Mouse (Mus musculus) cerebellum, postnatal 4 days (tissue): ENCODE results near the gene Asic1.
"Not testable (repeated sequence)": the region's sequence is repeated elsewhere in the genome, so short reads cannot be mapped to it uniquely, and the experiment has no call there.

Experiments
- DNase-seq, 2 experiments: peaks; one replicate each; pipeline ENCODE4 v3.0.0; 2022; ENCODE audit warnings: low spot score in 2 of 2, mixed read lengths in 1 of 2

The Asic1 gene

DNA sequence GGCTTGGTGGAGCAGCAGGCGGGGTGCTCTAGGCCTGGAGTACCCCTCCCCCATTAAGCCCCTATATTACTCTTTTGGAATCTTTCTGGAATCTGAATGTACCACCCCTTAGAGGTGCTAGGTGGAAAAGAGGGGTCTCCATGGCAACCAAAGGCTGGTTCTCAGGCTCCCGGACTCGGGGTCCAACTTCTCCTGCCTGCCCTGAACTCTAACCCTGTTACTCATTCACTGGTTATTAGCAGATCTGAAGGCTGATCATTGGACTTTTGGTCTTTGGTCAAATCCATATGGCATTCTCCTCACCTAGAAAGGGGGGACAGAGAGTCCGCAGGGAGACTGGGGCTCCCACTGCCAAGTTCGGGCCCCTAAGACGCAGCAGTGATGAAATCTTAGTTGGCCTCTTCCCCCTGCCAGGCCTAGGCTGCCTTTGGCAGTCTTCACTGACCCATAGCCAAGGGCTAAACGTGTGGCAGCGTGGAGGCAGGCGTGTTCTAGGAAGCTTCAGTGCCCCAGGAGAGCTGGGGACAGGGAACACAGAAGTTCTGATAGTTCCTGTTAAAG is 48.4 kb downstream of the Asic1 start:
- no peak for DNase-seq

GRCm38 (mm10) chr15:99719865-99720264 is 49.7 kb downstream of the Asic1 start:
- DNase-seq = no peak

DNA sequence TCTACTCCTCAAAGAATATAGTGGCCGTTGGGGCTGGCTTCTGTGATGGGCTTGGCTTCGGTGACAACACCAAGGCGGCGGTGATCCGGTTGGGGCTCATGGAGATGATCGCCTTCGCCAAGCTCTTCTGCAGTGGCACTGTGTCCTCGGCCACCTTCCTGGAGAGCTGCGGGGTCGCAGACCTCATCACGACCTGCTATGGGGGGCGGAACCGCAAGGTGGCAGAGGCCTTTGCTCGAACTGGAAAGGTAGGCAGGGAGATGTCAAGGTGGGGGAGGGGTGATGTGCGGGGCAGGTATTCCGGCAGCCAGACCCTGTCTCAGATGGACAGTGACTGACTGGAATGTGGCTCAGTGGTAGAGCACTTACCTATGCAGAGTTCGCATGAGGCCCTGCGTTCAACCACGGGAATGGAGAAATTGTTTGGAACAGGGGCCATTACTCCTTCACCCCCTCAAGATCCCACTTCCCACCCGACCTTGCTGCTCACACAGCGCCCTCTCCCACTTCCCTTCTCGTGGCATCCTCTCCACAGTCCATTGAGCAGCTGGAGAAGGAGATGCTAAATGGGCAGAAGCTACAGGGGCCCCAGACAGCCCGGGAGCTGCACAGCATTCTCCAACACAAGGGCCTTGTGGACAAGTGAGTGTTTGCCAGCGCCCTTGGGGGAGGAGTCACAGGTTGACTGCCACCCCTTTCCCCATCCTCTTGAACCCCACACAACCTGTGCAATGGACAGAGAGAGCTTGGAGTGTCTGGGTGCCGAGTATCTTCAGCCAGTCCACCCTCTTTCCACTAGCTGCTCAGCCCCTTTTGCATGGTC is 52.0 kb downstream of the Asic1 start:
- DNase-seq = no peak

- no peak for DNase-seq
Observed at GRCm38 (mm10) chr15:99723120-99723514, 52.9 kb downstream of the Asic1 start.

- DNase-seq = no peak
Observed at GRCm38 (mm10) chr15:99723515-99724291, 53.5 kb downstream of the Asic1 start.

- DNase-seq = peak in 1 of 2 experiments; percentile 63
Observed at GRCm38 (mm10) chr15:99724292-99725021, 54.3 kb downstream of the Asic1 start.

GRCm38 (mm10) chr15:99725341-99726155 is 55.4 kb downstream of the Asic1 start, which contains the start of gene Cox14:
Cox14 (plus strand) TSS chr15:99725618.
- peak; percentile 87 to 96 for DNase-seq

- DNase-seq = no peak
Observed at GRCm38 (mm10) chr15:99726549-99726948, 56.4 kb downstream of the Asic1 start.

DNA sequence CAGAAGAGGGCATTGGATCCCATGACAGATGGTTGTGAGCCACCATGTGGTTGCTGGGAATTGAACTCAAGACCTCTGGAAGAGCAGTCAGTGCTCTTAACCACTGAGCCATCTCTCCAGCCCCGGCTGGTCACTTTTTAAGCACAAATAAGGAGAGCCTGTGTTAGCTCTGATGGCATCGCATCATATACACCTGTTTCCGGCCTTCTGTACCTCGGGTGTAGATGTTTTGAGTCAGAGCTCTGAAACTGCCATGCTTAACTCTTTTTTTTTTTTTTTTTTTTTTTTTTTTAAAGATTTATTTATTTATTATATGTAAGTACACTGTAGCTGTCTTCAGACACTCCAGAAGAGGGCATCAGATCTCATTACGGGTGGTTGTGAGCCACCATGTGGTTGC is 56.9 kb downstream of the Asic1 start:
- DNase-seq = not testable (repeated sequence)

GRCm38 (mm10) chr15:99727525-99727924 is 57.4 kb downstream of the Asic1 start:
- no peak for DNase-seq

- DNase-seq = no peak
Observed at GRCm38 (mm10) chr15:99728211-99728610, 58.0 kb downstream of the Asic1 start.

DNA sequence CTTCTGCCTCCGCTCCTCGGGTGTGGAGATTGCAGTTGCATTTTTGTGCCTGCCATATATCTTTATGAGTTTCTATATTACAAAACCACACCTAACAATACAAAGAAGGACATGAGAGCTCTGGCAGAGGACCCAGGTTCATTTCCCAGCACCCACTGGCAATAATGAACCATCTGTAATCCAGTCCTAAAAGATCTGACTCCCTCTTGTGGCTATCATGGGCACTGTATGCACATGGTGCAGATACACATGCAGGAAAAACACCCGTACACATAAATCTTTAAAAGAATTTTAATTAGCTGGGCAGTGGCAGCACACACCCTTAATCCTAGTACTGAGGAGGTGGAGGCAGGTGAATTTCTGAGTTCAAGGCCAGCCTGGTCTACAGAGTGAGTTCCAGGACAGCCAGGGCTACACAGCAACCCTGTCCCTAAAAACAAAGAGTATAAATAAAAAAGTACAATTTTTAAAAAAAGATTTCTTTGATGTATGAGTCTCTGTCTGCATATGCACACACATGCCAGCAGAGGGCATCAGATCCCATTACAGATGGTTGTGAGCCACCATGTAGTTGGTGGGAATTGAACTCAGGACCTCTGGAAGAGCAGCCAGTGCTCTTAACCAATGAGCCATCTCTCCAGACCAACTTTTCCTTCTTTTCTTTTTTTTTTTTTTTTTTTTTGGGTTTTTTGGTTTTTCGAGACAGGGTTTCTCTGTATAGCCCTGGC is 59.1 kb downstream of the Asic1 start:
- DNase-seq = no peak

- no peak for DNase-seq
Observed at GRCm38 (mm10) chr15:99731167-99731566, 61.0 kb downstream of the Asic1 start.

GRCm38 (mm10) chr15:99731678-99732077 is 61.5 kb downstream of the Asic1 start:
- no peak for DNase-seq

GRCm38 (mm10) chr15:99733186-99733585 is 63.0 kb downstream of the Asic1 start:
- no peak for DNase-seq

- peak; percentile 100 for DNase-seq
Observed at GRCm38 (mm10) chr15:99735631-99736030, 65.5 kb downstream of the Asic1 start.

DNA sequence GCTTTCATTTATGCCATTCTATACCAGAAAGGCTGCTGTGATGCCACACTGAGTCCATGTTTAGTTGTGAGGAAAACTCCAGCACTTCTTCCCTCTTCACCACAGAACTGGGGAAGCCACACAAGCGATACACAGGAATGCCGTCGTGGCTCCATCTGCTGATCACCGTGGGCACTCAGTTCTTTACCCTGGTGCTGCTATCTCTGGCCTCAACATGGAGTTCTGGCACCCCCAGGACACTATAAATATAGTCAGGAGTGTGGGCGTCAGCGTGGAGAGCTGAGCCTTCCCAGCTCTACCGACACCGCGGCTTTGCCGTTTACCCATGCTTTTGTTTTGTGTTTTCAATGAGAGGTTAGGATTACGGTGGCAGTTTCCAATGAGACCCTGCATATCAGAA is 66.5 kb downstream of the Asic1 start:
- DNase-seq = no peak

DNA sequence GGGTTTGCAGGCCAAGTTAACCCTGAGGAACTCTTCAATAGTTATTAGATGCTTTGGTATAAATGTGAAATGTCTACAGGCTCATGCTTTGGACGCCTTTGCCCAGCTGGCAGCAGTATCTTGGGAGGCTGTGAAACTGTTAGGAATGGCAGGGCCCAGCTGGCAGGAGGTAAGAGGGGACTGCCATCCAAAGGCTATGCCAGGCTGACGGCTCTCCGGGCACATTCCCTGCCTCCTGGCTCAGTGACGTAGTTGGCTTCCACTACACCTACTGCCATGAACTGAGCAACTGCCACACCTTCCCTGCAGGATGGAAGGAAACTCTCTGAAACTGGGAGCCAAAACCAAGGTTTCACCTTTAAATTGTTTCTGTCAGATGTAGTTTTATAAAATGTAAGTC is 70.1 kb downstream of the Asic1 start:
- no peak for DNase-seq
